Mouse (Mus musculus): ENCODE results near the gene Mpg. TPM values are rescaled to one million over a fixed set of nuclear protein-coding genes. Genes with fewer than 3 reads are reported as not detected.

The Mpg gene
- total RNA-seq, 4 experiments from 2014 or later = 5.5 to 7.7 (median 6.2) TPM

- no peak for DNase-seq (ENCODE audit: low spot score)
Observed at GRCm38 (mm10) chr11:32201922-32202685, 24.2 kb upstream of the Mpg start.

GRCm38 (mm10) chr11:32205058-32205873, 21.0 kb upstream of the Mpg start, which contains the start of gene Snrnp25:
Gene Snrnp25 (plus strand): TSS chr11:32205415.
- DNase-seq (ENCODE audit: low spot score) = peak; percentile 98

GRCm38 (mm10) chr11:32210623-32211022, 15.7 kb upstream of the Mpg start:
- DNase-seq (ENCODE audit: low spot score) = no peak

GRCm38 (mm10) chr11:32215372-32216162, 10.7 kb upstream of the Mpg start:
- DNase-seq (ENCODE audit: low spot score) = no peak

GRCm38 (mm10) chr11:32216851-32217250, 9.5 kb upstream of the Mpg start:
- DNase-seq (ENCODE audit: low spot score) = peak; percentile 72

- DNase-seq (ENCODE audit: low spot score) = no peak
Observed at GRCm38 (mm10) chr11:32218501-32219050, 7.7 kb upstream of the Mpg start.

GRCm38 (mm10) chr11:32219287-32219686, 7.0 kb upstream of the Mpg start:
- no peak for DNase-seq (ENCODE audit: low spot score)

GRCm38 (mm10) chr11:32220607-32221224, 5.6 kb upstream of the Mpg start:
- DNase-seq (ENCODE audit: low spot score) = no peak

- DNase-seq (ENCODE audit: low spot score) = peak; percentile 79
Observed at GRCm38 (mm10) chr11:32221225-32221950, 4.9 kb upstream of the Mpg start.

GRCm38 (mm10) chr11:32221951-32222409, 4.3 kb upstream of the Mpg start, which contains the start of gene Rhbdf1:
Gene Rhbdf1 (minus strand): TSS chr11:32222300.
- DNase-seq (ENCODE audit: low spot score) = no peak

- no peak for DNase-seq (ENCODE audit: low spot score)
Observed at GRCm38 (mm10) chr11:32222570-32223194, 3.6 kb upstream of the Mpg start.

- no peak for DNase-seq (ENCODE audit: low spot score)
Observed at GRCm38 (mm10) chr11:32223297-32223967, 2.9 kb upstream of the Mpg start.

- DNase-seq (ENCODE audit: low spot score) = peak; percentile 90
Observed at GRCm38 (mm10) chr11:32224468-32225139, 1.7 kb upstream of the Mpg start.

GRCm38 (mm10) chr11:32225222-32226104, 842 bp upstream of the Mpg start:
- DNase-seq (ENCODE audit: low spot score) = no peak

- DNase-seq (ENCODE audit: low spot score) = no peak
Observed at GRCm38 (mm10) chr11:32227041-32227440, 736 bp downstream of the Mpg start.

- no peak for DNase-seq (ENCODE audit: low spot score)
Observed at GRCm38 (mm10) chr11:32227555-32227954, 1.2 kb downstream of the Mpg start.

GRCm38 (mm10) chr11:32228292-32228845, 2.1 kb downstream of the Mpg start:
- DNase-seq (ENCODE audit: low spot score) = no peak

Measured in heart, adult 8-10 months (tissue).